In genomic region chrX:166980504-166980903, GRCm38 (mm10) we compare ENCODE assay signal across 23 mouse cellular contexts.
DNase-seq lines count a peak whose midpoint lies in the region; ATAC-seq and TF ChIP-seq lines count a peak whose summit lies in the region.
"Had no signal": no experiment of that assay in that cellular context is flagged by ENCODE, and none has a peak within 500 bp of the region (broad histone marks: within the 10 kb centered on the region; RNA-seq: fewer than 3 reads in every experiment).

No protein-coding gene starts in this region.

- DNase-seq in kidney, adult 9 months: no peak
- DNase-seq in spleen, adult 2 months (ENCODE audit: low read depth in 1 of 2, low spot score in 2 of 2): no peak
- no peak for DNase-seq in spleen, postnatal 14 days (ENCODE audit: low spot score in 2 of 2)
- peak; percentile 25 for DNase-seq in splenic B cell, adult 2 months (ENCODE audit: low read depth, low spot score)
- DNase-seq in right cerebral cortex, adult 18-20 months: no peak
- DNase-seq in thymus, adult 18-20 months: no peak
- DNase-seq: adrenal gland, postnatal 10 days; cerebellum, adult 8-10 months; forebrain, postnatal 0 days; gastrocnemius, postnatal 14 days; heart, adult 2 months; heart, postnatal 36 days; liver; lung, postnatal 4 days; thymus, postnatal 36 days had no signal

- no peaks in the 10 kb centered on the region for H3K4me1 ChIP-seq in kidney, embryonic 14.5 days (ENCODE audit: control insufficient read depth, insufficient read depth, low read length)
- H3K4me1 ChIP-seq in spleen, adult 2 months (ENCODE audit: control insufficient read depth, insufficient read depth, insufficient read length): peaks cover 4% of the 10 kb centered on the region; the same call in 1 of the 2 replicates
- H3K4me1 ChIP-seq in embryonic fibroblast, embryonic 13.5 days (ENCODE audit: control insufficient read depth, insufficient read depth, low read length): no peaks in the 10 kb centered on the region
- H3K4me1 ChIP-seq: heart, embryonic 13.5 days; hindbrain, embryonic 15.5 days; limb, embryonic 10.5 days; liver, embryonic 15.5 days had no signal

- H3K9me3 ChIP-seq in kidney, embryonic 14.5 days (ENCODE audit: control insufficient read depth, low read length): no peaks in the 10 kb centered on the region
- H3K9me3 ChIP-seq: heart, embryonic 13.5 days; hindbrain, embryonic 15.5 days; limb, embryonic 10.5 days; liver, embryonic 15.5 days had no signal

- H3K4me2 ChIP-seq in kidney, embryonic 14.5 days (replicated peaks; ENCODE audit: low read depth, low read length): no peak overlapping the region
- H3K4me2 ChIP-seq: heart, embryonic 13.5 days; hindbrain, embryonic 15.5 days; liver, embryonic 15.5 days; midbrain, embryonic 11.5 days had no signal

- no peak overlapping the region for H3K4me3 ChIP-seq in kidney, embryonic 14.5 days (ENCODE audit: low read length)
- H3K4me3 ChIP-seq in spleen, adult 2 months (ENCODE audit: extremely low read depth, insufficient read depth, insufficient read length): no peak overlapping the region
- H3K4me3 ChIP-seq in embryonic fibroblast, embryonic 13.5 days (ENCODE audit: insufficient read depth, low read length): no peak overlapping the region
- H3K4me3 ChIP-seq: heart, adult 2 months; heart, embryonic 13.5 days; hindbrain, embryonic 15.5 days; limb, embryonic 10.5 days; liver, embryonic 15.5 days had no signal

- ATAC-seq in kidney, embryonic 14.5 days (ENCODE audit: low FRiP score, low TSS enrichment): no peak
- ATAC-seq: activated CD4-positive, CD25-positive, alpha-beta regulatory T cell, adult 4 months; forebrain, postnatal 0 days had no signal

- H3K27ac ChIP-seq in kidney, embryonic 14.5 days (ENCODE audit: low read depth, low read length): peak overlapping the region; percentile 30; the same call in 1 of the 2 replicates
- peak overlapping the region; percentile 43; the same call in 1 of the 2 replicates for H3K27ac ChIP-seq in spleen, adult 2 months (ENCODE audit: insufficient read depth, low read length)
- H3K27ac ChIP-seq in embryonic fibroblast, embryonic 13.5 days (ENCODE audit: insufficient read depth, low read length): peak overlapping the region; percentile 71
- H3K27ac ChIP-seq: heart, adult 2 months; heart, embryonic 13.5 days; hindbrain, embryonic 15.5 days; limb, embryonic 10.5 days; liver, embryonic 15.5 days had no signal

- TF ChIP-seq CTCF in spleen, adult 2 months (IDR thresholded peaks at IDR 0.05; ENCODE audit: extremely low read depth, insufficient read depth, insufficient read length, insufficient replicate concordance): no peak
- no peak for TF ChIP-seq CTCF in embryonic fibroblast, embryonic 13.5 days (IDR thresholded peaks at IDR 0.05; ENCODE audit: borderline replicate concordance, insufficient read depth, low read length)

- H3K27me3 ChIP-seq in kidney, embryonic 14.5 days (ENCODE audit: control insufficient read depth, insufficient read depth, low read length): no peaks in the 10 kb centered on the region
- no peaks in the 10 kb centered on the region for H3K27me3 ChIP-seq in spleen, adult 2 months (ENCODE audit: control insufficient read depth, insufficient read depth, low read length)
- no peaks in the 10 kb centered on the region for H3K27me3 ChIP-seq in splenic B cell, adult 2 months (ENCODE audit: control insufficient read depth, insufficient read depth, low read length, poor library complexity, severe bottlenecking)
- H3K27me3 ChIP-seq: heart, embryonic 13.5 days; liver, embryonic 15.5 days had no signal

- H3K36me3 ChIP-seq in kidney, embryonic 14.5 days (ENCODE audit: control insufficient read depth, insufficient read depth, low read length): no peaks in the 10 kb centered on the region
- H3K36me3 ChIP-seq in spleen, adult 2 months (ENCODE audit: control insufficient read depth, insufficient read depth, low read length): no peaks in the 10 kb centered on the region
- no peaks in the 10 kb centered on the region for H3K36me3 ChIP-seq in splenic B cell, adult 2 months (ENCODE audit: control insufficient read depth, insufficient read depth, low read length, poor library complexity, severe bottlenecking)
- H3K36me3 ChIP-seq: heart, embryonic 13.5 days; hindbrain, embryonic 15.5 days; limb, embryonic 10.5 days; liver, embryonic 15.5 days had no signal

- no peak for TF ChIP-seq POLR2A in spleen, adult 2 months (IDR thresholded peaks at IDR 0.05; ENCODE audit: low read depth, low read length)
- TF ChIP-seq POLR2A in embryonic fibroblast, embryonic 13.5 days (IDR thresholded peaks at IDR 0.05; ENCODE audit: low read depth, low read length): no peak

- no peak overlapping the region for H3K9ac ChIP-seq in kidney, embryonic 14.5 days (ENCODE audit: low read depth, low read length)
- H3K9ac ChIP-seq: forebrain, postnatal 0 days; heart, embryonic 13.5 days; hindbrain, embryonic 15.5 days; liver, embryonic 15.5 days had no signal

- 77% methylated on average over 4 of the region's 4 CpGs for WGBS in kidney, embryonic 14.5 days
- WGBS in spleen, adult 2 months: 46% methylated on average over 4 of the region's 4 CpGs
